Mouse (Mus musculus) CD4-positive, CD25-positive, alpha-beta regulatory T cell, adult 4 months (primary cell): ENCODE measurements around the gene Lig3. TPM values are rescaled to one million over a fixed set of nuclear protein-coding genes. Genes with fewer than 3 reads are reported as not detected.

Experiments used
- ATAC-seq: one replicate; pipeline ENCODE4 v1.8.0; 2017
- polyA plus RNA-seq, 2 experiments: library from polyadenylated mRNA; unstranded; fragments of 100-300 nt; shearing (Covaris generic); gene quantifications; one replicate each; pipeline ENCODE4 v1.2.1; 2017

Lig3 gene
- 10 to 100 TPM; 16.0 to 20.8 TPM for polyA plus RNA-seq

GRCm38 (mm10) chr11:82780983-82781903 lies at the start of gene Lig3:
Gene Lig3, plus strand, starts transcription at chr11:82781108.
- ATAC-seq: peak; percentile 94

GRCm38 (mm10) chr11:82734227-82734626 lies 46.7 kb upstream of the Lig3 start:
- no peak for ATAC-seq

- no peak for ATAC-seq
These were observed 41.9 kb upstream of the Lig3 start for GRCm38 (mm10) chr11:82739006-82739405.

DNA sequence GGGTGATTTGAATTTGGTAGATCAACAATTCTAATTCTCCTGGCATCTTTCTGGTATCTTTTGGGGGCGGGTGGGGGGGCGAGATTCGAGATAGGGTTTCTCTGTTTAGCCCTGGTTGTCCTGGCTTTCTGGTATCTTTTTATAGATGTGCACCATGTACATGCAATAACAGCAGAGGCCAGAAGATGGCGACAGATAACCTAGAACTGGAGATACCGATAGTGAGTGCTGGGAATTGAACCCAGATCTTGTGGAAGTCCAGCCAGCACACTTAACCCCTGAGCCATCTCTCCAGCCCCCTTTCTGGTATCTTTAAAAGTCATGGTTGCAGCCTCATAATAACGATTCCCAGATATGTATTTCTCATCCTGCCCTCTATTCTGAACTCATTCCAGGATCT lies 34.8 kb upstream of the Lig3 start:
- ATAC-seq: peak; percentile 68

DNA sequence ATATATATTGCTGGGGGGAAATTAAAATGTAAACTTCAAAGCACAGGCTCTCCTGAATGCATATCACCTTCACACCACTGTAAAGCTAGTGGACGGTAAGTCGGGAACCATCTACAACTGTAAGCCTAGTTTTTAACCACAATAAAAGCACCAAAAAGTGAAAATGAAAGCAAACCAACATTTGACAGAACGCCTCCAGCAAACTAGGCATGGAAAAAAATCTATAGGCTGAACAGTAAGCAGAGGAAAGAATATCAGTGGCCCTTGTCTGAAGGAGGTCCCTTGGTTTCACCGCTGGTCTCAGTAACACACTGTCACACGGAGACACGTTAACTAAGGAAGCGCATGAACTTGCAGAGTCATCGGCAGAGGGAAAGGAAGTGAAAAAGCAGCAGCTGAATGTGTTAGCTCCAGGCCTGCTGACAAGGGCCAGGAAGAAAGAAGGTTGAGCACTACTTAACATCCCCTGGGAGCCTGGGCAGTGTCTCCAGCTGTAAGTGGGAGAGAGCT lies 34.0 kb upstream of the Lig3 start:
- ATAC-seq: peak; percentile 83

GRCm38 (mm10) chr11:82752349-82753115 lies 28.4 kb upstream of the Lig3 start:
- no peak for ATAC-seq

DNA sequence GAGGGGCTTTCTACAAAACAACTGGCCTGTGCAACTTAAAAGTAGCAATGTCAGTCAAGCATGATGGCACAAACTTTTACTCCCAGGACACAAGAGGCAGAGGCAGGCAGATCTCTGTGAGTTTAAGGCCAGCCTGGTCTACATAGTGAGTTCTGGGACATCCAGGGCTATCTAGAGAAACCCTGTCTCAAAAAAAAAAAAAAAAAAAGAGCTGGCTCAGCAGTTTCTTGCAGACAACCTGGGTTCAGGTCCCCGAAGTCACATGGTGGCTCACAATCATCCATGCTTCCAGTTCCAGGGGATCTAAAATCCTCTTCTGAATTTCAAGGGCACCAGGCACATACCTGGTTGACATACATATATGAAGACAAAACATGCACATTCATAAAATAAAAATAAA lies 25.0 kb upstream of the Lig3 start:
- no peak for ATAC-seq

- ATAC-seq: no peak
These were observed 18.6 kb upstream of the Lig3 start for GRCm38 (mm10) chr11:82762286-82762829.

GRCm38 (mm10) chr11:82763261-82763660 lies 17.6 kb upstream of the Lig3 start:
- no peak for ATAC-seq

- peak; percentile 99 for ATAC-seq
These were observed 17.0 kb upstream of the Lig3 start, which contains the start of the genes Cct6b and Zfp830 for GRCm38 (mm10) chr11:82763742-82764437. Gene Cct6b, minus strand, starts transcription at chr11:82764321. Gene Zfp830, plus strand, starts transcription at chr11:82764345.

DNA sequence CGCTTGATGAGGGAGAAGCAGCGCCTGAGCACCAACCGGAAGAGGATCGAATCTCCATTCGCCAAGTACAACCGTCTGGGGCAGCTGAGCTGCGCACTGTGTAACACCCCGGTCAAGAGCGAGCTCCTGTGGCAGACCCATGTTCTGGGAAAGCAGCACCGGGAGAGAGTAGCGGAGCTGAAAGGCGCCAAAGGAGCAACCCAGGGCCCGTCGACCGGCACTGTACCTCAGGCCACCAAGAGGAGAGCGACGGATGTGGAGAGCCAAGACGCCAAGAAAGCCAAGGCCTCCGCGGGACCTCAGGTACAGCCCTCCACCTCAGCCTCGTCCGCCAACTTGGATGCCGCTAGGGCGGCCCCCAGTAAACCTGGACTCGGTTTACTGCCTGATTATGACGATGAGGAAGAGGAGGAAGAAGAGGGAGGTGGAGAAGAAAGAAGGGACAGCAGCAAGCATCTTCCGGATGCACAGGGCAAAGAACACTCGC lies 16.4 kb upstream of the Lig3 start:
- peak; percentile 26 for ATAC-seq

DNA sequence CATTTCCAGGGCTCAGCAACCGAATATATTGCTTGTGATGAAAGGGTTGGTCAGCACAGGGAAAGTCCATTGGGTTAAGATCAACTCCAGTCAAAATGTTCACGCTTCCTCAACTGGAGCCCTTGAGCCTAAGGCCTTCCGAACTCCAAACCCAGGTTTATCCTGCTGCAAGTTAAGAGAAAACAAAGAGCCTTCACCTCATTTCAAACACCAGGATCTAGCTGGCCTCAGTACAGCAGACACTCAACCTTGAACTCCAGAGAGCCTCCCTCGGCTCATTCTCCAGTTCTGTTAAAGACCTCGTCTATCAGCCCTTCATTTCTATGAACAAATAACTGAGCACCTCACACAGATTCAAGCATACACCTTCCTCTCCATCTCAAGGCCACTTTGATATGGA lies 774 bp upstream of the Lig3 start:
- no peak for ATAC-seq

DNA sequence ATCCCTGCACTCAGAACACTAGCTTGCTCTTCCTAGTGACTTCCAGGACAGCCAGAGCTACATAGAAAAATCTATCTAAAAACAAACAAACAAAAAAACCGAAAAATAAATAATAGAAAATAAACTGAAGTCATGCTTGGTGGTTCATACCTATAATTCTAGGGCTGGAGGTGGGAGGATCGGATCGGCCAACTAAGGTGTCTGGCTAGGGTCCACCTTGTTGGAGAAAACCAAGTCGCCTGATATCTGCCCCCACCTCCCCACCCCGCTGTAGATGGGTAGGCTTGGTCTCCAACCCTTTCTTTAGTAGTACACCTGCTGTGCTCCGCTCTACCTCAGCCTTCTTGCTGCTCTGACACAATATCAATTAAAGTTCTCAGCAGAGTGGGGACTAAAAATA lies 1.3 kb downstream of the Lig3 start:
- ATAC-seq: no peak

DNA sequence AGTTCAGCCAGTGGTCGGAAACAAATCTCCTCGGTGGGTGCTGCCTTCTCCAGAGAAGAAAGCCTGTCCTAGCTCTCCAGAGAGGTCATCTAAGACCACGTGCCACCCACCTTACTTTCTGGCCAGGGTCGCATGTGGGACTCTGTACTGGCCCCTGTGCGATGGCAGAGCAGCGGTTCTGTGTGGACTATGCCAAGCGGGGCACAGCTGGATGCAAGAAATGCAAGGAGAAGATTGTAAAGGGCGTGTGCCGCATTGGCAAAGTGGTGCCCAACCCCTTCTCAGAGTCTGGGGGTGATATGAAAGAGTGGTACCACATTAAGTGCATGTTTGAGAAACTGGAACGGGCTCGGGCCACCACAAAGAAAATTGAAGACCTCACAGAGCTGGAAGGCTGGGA lies 2.5 kb downstream of the Lig3 start:
- no peak for ATAC-seq

- no peak for ATAC-seq
These were observed 25.7 kb downstream of the Lig3 start for GRCm38 (mm10) chr11:82806656-82807055.

GRCm38 (mm10) chr11:82807370-82807769 lies 26.5 kb downstream of the Lig3 start:
- no peak for ATAC-seq

- ATAC-seq: no peak
These were observed 27.6 kb downstream of the Lig3 start for GRCm38 (mm10) chr11:82808485-82808884.

DNA sequence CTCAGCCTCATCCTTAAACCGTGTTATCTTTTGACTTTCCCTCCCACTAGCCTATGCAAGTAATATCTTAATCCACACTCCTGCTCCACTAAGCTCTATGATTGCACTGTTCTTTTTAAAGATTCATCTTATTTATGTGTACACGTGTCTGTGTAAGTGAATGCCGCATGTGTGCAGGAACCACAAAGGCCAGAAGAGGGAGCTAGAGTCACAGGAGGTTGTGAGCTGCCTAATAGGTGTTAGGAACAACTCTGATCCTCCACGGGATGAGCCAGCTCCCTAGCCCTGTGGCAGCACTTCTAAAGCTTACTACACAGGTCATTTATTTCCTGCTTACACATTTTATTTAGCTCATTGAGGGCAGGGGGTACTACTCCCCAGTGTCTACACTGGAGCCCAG lies 38.4 kb downstream of the Lig3 start:
- ATAC-seq: no peak

DNA sequence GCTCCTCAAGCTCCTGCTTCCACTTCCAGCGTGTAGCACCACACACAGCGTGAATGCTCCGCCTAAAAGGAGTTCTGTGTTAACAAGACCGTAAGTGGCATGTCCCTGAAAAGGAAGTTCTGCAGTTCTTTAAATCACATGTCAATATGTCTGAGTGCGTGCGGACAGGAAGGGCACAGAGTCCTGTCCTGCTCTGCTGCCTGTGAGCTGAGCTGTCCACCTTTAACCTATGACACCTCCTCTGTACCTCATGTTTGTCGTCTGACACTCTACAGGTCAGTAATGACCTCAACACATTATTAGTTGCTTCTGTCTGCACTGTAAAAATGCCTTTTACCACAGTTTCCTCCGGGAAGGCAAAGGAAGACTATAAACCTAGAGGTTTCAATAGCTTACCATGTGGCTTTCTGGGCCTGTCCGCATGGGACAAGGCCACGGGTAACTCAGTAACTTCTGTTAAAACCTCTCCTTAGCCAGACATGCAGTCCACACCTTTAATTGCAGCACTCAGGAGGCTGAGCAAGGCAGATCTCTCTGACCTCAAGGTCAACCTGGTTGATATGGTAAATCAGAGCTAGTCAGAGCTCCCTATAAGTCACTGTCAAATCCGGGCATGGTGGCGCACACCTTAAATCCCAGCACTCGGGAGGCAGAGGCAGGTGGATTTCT lies 40.0 kb downstream of the Lig3 start:
- ATAC-seq: no peak

DNA sequence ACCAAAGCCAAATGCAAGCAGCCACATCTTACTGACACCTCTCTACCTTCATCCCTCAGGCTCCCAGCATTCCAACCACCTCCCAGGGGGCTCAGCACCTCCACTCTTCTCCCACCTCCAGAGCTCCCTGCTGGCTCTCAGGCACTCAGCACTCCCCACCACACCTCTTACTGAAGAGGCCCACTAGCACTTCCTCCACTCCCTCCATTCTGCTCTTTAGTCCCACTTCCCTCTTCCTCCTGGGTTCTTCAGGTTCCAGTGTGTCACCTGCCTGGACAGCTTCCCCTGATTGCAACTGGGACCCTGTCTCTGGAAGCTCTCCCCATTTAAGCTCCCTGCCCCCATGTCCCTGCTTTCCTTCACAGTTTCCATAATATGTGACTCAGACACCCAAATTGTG lies 45.9 kb downstream of the Lig3 start:
- ATAC-seq: no peak

GRCm38 (mm10) chr11:82831008-82831893 lies 50.3 kb downstream of the Lig3 start:
- ATAC-seq: no peak
